Comparison of ENCODE assay signal across 8 mouse cellular contexts in genomic region chr8:105531774-105532173, GRCm38 (mm10). TPM values are rescaled to one million over a fixed set of nuclear protein-coding genes. Genes with fewer than 3 reads are reported as not detected.
DNase-seq lines count a peak whose midpoint lies in the region; ATAC-seq lines count a peak whose summit lies in the region.

No protein-coding gene starts in this region.

- H3K4me1 ChIP-seq in hindbrain, embryonic 16.5 days (ENCODE audit: control insufficient read depth, insufficient read depth, low read depth, low read length), result peaks cover 4% of the 10 kb centered on the region; the same call in 1 of the 2 replicates

- no peak overlapping the region for H3K9ac ChIP-seq in hindbrain, embryonic 16.5 days (ENCODE audit: low read depth, low read length)

- 0 out of 2 replicates have a peak, but pooled peaks have one; percentile 50 for ATAC-seq in megakaryocyte, adult 5-6 weeks (ENCODE audit: poor library complexity, severe bottlenecking)
- no peak for ATAC-seq in hindbrain, embryonic 16.5 days
- ATAC-seq in activated CD4-positive, CD25-positive, alpha-beta regulatory T cell, adult 4 months, result no peak

- DNase-seq in embryo, embryonic 9.5 days (ENCODE audit: extremely low spot score), result peak; percentile 41
- no peak for DNase-seq in embryo, embryonic 11 days
- peak; percentile 69 for DNase-seq in 3T3-L1 (ENCODE audit: low read depth, low spot score)
- DNase-seq in adrenal gland, postnatal 25 days, result peak; percentile 70
- peak; percentile 47 for DNase-seq in heart, postnatal 25 days (ENCODE audit: low spot score)

- H3K4me2 ChIP-seq in hindbrain, embryonic 16.5 days (ENCODE audit: low read length), result no peak overlapping the region

- no peaks in the 10 kb centered on the region for H3K27me3 ChIP-seq in hindbrain, embryonic 16.5 days (replicated peaks; ENCODE audit: control insufficient read depth, insufficient read depth, low read length)

- no peak overlapping the region for H3K4me3 ChIP-seq in hindbrain, embryonic 16.5 days (ENCODE audit: low read length)

- 58% methylated on average over 2 of the region's 2 CpGs for WGBS in hindbrain, embryonic 16.5 days

- intact Hi-C loops in heart, postnatal 25 days (cut with DNase I), result loop anchor here (2.0 to 5.0 kb wide), 2 partner anchors 13 to 49 kb away; partner anchors contain the start of gene Hsd11b2

- no peaks in the 10 kb centered on the region for H3K9me3 ChIP-seq in hindbrain, embryonic 16.5 days (ENCODE audit: control insufficient read depth, low read length)

- peaks cover 16% of the 10 kb centered on the region for H3K36me3 ChIP-seq in hindbrain, embryonic 16.5 days (ENCODE audit: control insufficient read depth, insufficient read depth, low read length)

- H3K27ac ChIP-seq in hindbrain, embryonic 16.5 days (ENCODE audit: low read depth, low read length), result no peak overlapping the region

RNA-seq across cellular contexts. Expression of gene Hsd11b2, which starts 13.2 kb away (rescaled TPM):
- total RNA-seq in adrenal gland, postnatal 25 days (2021), result 0.15 TPM in 1 of 2 replicates, not detected in the other
- under 1 TPM; 0.13 to 0.36 TPM for total RNA-seq in heart, postnatal 25 days (2021)
- not detected in 2 replicates for total RNA-seq in megakaryocyte, adult 5-6 weeks (2015)
- not detected in 2 replicates for total RNA-seq in megakaryocyte, adult 5-6 weeks (2017)
- 6.9 and 8.8 TPM in 2 replicates for polyA plus RNA-seq in hindbrain, embryonic 16.5 days (2015; fragmentation: Nextera tagmentation; extraction: Ambion mirVana)
- not detected for polyA plus RNA-seq in activated CD4-positive, CD25-positive, alpha-beta regulatory T cell, adult 4 months (2017; shearing (Covaris generic))

RNA-seq across cellular contexts. Expression of gene Atp6v0d1, which starts 34.1 kb away (rescaled TPM):
- total RNA-seq in adrenal gland, postnatal 25 days (2021), result 108 and 110 TPM in 2 replicates
- 10 to 100 TPM; 45.7 to 53.2 TPM for total RNA-seq in heart, postnatal 25 days (2021)
- total RNA-seq in megakaryocyte, adult 5-6 weeks (2015), result 222 and 239 TPM in 2 replicates
- 86.2 and 101 TPM in 2 replicates for total RNA-seq in megakaryocyte, adult 5-6 weeks (2017)
- 250 and 273 TPM in 2 replicates for polyA plus RNA-seq in hindbrain, embryonic 16.5 days (2015; fragmentation: Nextera tagmentation; extraction: Ambion mirVana)
- 10 to 100 TPM; 40.7 to 42.8 TPM for polyA plus RNA-seq in activated CD4-positive, CD25-positive, alpha-beta regulatory T cell, adult 4 months (2017; shearing (Covaris generic))

RNA-seq across cellular contexts. Expression of gene Zdhhc1, which starts 35.1 kb away (rescaled TPM):
- total RNA-seq in adrenal gland, postnatal 25 days (2021), result 17.7 and 20.6 TPM in 2 replicates
- 10 to 100 TPM; 12.8 to 13.6 TPM for total RNA-seq in heart, postnatal 25 days (2021)
- 0.52 and 1.2 TPM in 2 replicates for total RNA-seq in megakaryocyte, adult 5-6 weeks (2015)
- total RNA-seq in megakaryocyte, adult 5-6 weeks (2017), result 0.20 and 0.92 TPM in 2 replicates
- 39.0 and 40.2 TPM in 2 replicates for polyA plus RNA-seq in hindbrain, embryonic 16.5 days (2015; fragmentation: Nextera tagmentation; extraction: Ambion mirVana)
- polyA plus RNA-seq in activated CD4-positive, CD25-positive, alpha-beta regulatory T cell, adult 4 months (2017; shearing (Covaris generic)), result under 1 TPM; 0.43 to 0.62 TPM
